Mouse (Mus musculus): ENCODE data around the gene Mmp28.

The Mmp28 gene

GRCm38 (mm10) chr11:83408242-83408641, 54.6 kb downstream of the Mmp28 start:
- no peak for DNase-seq (ENCODE audit: low spot score in 2 of 2)

GRCm38 (mm10) chr11:83406391-83406790, 56.5 kb downstream of the Mmp28 start:
- DNase-seq (ENCODE audit: low spot score in 2 of 2), result no peak

- DNase-seq (ENCODE audit: low spot score in 2 of 2), result no peak
Observed at GRCm38 (mm10) chr11:83403787-83404186, 59.1 kb downstream of the Mmp28 start.

GRCm38 (mm10) chr11:83398724-83399123, 64.1 kb downstream of the Mmp28 start:
- DNase-seq (ENCODE audit: low spot score in 2 of 2), result no peak

- DNase-seq (ENCODE audit: low spot score in 2 of 2), result no peak
Observed at GRCm38 (mm10) chr11:83397626-83398025, 65.2 kb downstream of the Mmp28 start.

- DNase-seq (ENCODE audit: low spot score in 2 of 2), result no peak
Observed at GRCm38 (mm10) chr11:83394802-83395439, 68.0 kb downstream of the Mmp28 start.

GRCm38 (mm10) chr11:83393062-83393461, 69.8 kb downstream of the Mmp28 start:
- DNase-seq (ENCODE audit: low spot score in 2 of 2), result no peak
